Mouse (Mus musculus) layer of hippocampus, adult 9-10 months (tissue): ENCODE measurements around the gene Gm14698.
"Not testable (repeated sequence)": the region's sequence is repeated elsewhere in the genome, so short reads cannot be mapped to it uniquely, and the experiment has no call there.

Source experiments
- DNase-seq: peaks from one replicate; pipeline ENCODE4 v3.0.0; 2022; ENCODE audit warnings: low spot score

Gene Gm14698

DNA sequence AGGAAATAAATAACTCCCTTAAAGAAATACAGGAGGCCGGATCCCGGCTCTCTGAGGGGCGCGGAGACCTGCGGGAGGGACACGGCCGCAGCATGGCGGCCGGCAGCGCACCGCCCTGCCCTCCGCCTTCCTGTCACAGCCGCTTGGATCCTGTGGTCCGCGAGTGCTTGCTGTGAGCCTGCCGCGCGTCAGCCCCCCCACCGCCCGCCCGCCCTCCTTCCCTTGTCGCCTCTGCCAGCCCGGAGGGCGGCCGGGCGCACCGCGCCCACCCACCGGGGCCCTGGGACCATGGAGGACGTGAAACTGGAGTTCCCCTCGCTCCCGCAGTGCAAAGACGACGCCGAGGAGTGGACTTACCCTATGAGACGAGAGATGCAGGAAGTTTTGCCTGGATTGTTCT, at the start of gene Gm14698:
TSS of gene Gm14698 (plus strand) at position 35 of the 400 bp plus-strand sequence.
- DNase-seq, result not testable (repeated sequence)

DNA sequence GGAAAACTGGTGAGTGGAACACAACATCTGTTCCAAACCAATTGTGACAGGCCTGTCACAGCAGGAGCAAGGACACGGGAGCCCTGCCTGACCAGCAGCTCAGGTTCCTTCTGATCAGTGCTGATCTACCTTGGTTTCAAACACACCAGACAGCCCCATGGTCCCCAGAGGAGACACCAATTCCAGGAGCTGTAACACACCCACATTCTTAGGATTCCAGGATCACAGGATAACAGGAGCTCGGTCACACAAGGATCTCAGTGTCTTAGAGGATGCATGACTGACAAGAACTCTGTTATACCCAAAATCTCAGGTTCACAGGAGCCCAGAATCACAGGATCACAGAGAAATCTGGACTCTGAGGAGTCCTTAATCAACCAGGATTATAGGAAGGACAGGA, 444 bp upstream of the Gm14698 start:
- not testable (repeated sequence) for DNase-seq

DNA sequence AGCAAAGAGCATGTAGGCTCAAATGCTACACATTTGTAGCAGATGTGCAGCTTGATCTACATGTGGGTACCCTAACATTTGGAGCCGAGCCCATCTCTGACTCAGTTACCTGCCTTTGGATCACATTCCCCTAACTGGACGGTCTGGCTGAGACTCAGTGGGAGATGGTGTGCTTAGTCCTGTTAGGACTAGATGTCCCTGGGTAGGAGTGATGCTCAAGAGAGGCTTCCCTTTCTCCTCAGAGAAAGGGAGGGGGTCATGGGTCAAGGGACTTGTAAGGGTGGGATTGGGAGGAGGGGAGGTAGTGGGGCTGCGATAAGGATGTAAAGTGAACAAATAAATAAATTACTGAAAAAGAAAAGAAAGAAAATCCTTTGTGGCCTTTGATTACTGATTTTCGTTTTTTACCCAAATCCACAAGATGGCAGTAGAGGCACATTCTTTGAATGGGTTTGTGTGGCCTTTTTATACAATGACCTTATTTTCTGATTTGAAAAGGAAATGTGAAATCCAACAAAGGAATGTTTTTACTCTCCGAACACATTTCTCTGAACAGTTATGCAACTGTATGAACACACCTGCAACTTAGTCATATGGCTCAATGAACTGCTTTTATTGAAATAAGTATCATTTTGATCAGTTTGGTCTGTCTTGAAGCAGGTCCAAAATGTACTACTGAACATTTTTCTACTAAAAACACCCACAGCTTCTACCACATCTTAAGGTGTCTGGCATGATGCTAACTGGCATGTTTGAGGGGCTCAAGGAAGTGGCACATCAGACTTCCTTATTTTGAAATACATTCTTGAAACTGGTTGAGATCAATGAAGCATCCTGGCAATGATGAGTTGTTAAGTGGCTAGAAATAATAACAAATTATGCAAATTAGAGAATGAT, 18.9 kb downstream of the Gm14698 start:
- DNase-seq, result peak; percentile 6

DNA sequence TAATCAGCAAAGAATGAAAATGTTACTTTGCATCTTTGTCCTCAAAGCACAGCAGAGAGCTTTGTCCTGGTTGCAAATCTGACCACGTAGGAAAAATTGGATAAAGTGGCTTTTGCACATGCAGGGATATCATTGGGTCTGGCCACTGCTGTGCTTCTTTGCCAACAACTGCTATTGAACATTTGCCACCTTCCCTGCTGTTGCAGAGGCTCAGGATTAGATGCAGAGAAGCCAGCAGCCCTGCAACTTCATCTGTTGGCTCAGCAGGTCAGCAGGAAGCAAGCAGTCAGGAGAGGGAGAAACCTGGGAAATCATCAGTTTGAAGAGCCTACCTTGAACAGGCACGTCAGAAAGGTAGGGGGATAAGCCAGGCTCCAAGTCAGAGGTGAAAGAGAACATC, 44.3 kb downstream of the Gm14698 start:
- no peak for DNase-seq
